Mouse (Mus musculus): Measurements from ENCODE around the gene Alox12b. TPM values are rescaled to one million over a fixed set of nuclear protein-coding genes. Genes with fewer than 3 reads are reported as not detected.

Gene Alox12b
- total and polyA plus RNA-seq, 3 experiments = not detected

GRCm38 (mm10) chr11:69124498-69124847 lies 32.3 kb upstream of the Alox12b start:
- H3K79me2 ChIP-seq (ENCODE audit: control insufficient read depth, insufficient read depth, low read length, poor library complexity) = no peaks in the 10 kb centered on the region
- no peaks in the 10 kb centered on the region for H3K27me3 ChIP-seq (ENCODE audit: control insufficient read depth in 1 of 2, insufficient read depth in 2 of 2, low read length in 2 of 2)
- no peaks in the 10 kb centered on the region for H3K9me3 ChIP-seq (replicated peaks; ENCODE audit: insufficient read depth, low read length)
- H3K9ac ChIP-seq (ENCODE audit: control insufficient read depth, low read depth, low read length, poor library complexity, severe bottlenecking) = no peak overlapping the region
- 0 out of 4 replicates have a peak, but pooled peaks cover 0 to 2% of the 10 kb centered on the region in 2 experiments for H3K36me3 ChIP-seq (ENCODE audit: control insufficient read depth in 1 of 2, insufficient read depth in 2 of 2, low read length in 2 of 2)
- peak; percentile 89 for TF ChIP-seq MAFK (IDR thresholded peaks at IDR 0.05; ENCODE audit: borderline replicate concordance, low read depth, low read length)
- TF ChIP-seq MYC (IDR thresholded peaks at IDR 0.05; ENCODE audit: low read depth, low read length) = no peak
- no peak for TF ChIP-seq SIN3A (IDR thresholded peaks at IDR 0.05; ENCODE audit: low read length)
- no peak for TF ChIP-seq BHLHE40 (IDR thresholded peaks at IDR 0.05; ENCODE audit: borderline replicate concordance, low read depth, low read length)
- no peak for TF ChIP-seq MAZ (IDR thresholded peaks at IDR 0.05; ENCODE audit: low read depth, low read length)
- 0 out of 2 replicates have a peak, but pooled peaks have one; percentile 82 for TF ChIP-seq TBP (IDR thresholded peaks at IDR 0.05; ENCODE audit: low read depth, low read length)
- peak; percentile 53; the same call in 1 of the 2 replicates for TF ChIP-seq ELF1 (IDR thresholded peaks at IDR 0.05; ENCODE audit: low read depth, low read length)
- no peak for TF ChIP-seq NRF1 (IDR thresholded peaks at IDR 0.05; ENCODE audit: insufficient read depth, low read depth, low read length, poor library complexity, severe bottlenecking)
- TF ChIP-seq KAT2A (conservative IDR thresholded peaks at IDR 0.05; ENCODE audit: low read depth, low read length) = 0 out of 2 replicates have a peak, but pooled peaks have one; percentile 34
- TF ChIP-seq EP300 (IDR thresholded peaks at IDR 0.05; ENCODE audit: low read depth in 1 of 2, low read length in 2 of 2) = no peak
- no peak for TF ChIP-seq ZNF384 (IDR thresholded peaks at IDR 0.05; ENCODE audit: low read depth, low read length)
- TF ChIP-seq UBTF (IDR thresholded peaks at IDR 0.05; ENCODE audit: borderline replicate concordance, insufficient read depth, low read depth, low read length) = no peak
- peaks cover 0 to 10% of the 10 kb centered on the region in 2 experiments; a peak in 2 of 4 replicates for H3K4me1 ChIP-seq (ENCODE audit: control insufficient read depth in 1 of 2, insufficient read depth in 2 of 2, low read length in 2 of 2)
- peak overlapping the region in 1 of 2 experiments; percentile 5; a peak in 2 of 4 replicates for H3K4me3 ChIP-seq (ENCODE audit: control insufficient read depth in 1 of 2, insufficient read depth in 1 of 2, low read depth in 2 of 2, low read length in 2 of 2)
- no peak for DNase-seq (ENCODE audit: low read depth, low spot score)
- no peak overlapping the region for H3K27ac ChIP-seq (ENCODE audit: control insufficient read depth, low read depth, low read length)

- H3K79me2 ChIP-seq (ENCODE audit: control insufficient read depth, insufficient read depth, low read length, poor library complexity) = no peaks in the 10 kb centered on the region
- no peaks in the 10 kb centered on the region for H3K9me3 ChIP-seq (replicated peaks; ENCODE audit: insufficient read depth, low read length)
- H3K9ac ChIP-seq (ENCODE audit: control insufficient read depth, low read depth, low read length, poor library complexity, severe bottlenecking) = peak overlapping the region; percentile 27
- 0 out of 4 replicates have a peak, but pooled peaks cover 0 to 2% of the 10 kb centered on the region in 2 experiments for H3K36me3 ChIP-seq (ENCODE audit: control insufficient read depth in 1 of 2, insufficient read depth in 2 of 2, low read length in 2 of 2)
- H3K4me1 ChIP-seq (ENCODE audit: control insufficient read depth in 1 of 2, insufficient read depth in 2 of 2, low read length in 2 of 2) = peaks cover 0 to 9% of the 10 kb centered on the region in 2 experiments; a peak in 2 of 4 replicates
- H3K4me3 ChIP-seq (ENCODE audit: control insufficient read depth in 1 of 2, insufficient read depth in 1 of 2, low read depth in 2 of 2, low read length in 2 of 2) = peak overlapping the region; percentile 51 to 57
- peak; percentile 97 for DNase-seq (ENCODE audit: low read depth, low spot score)
- H3K27ac ChIP-seq (ENCODE audit: control insufficient read depth, low read depth, low read length) = peak overlapping the region; percentile 1; the same call in 1 of the 2 replicates
- no peaks in the 10 kb centered on the region for H3K27me3 ChIP-seq (ENCODE audit: control insufficient read depth in 1 of 2, insufficient read depth in 2 of 2, low read length in 2 of 2)
- TF ChIP-seq ELF1 (IDR thresholded peaks at IDR 0.05; ENCODE audit: low read depth, low read length) = peak; percentile 78
- TF ChIP-seq CHD2 (IDR thresholded peaks at IDR 0.05; ENCODE audit: low read length) = no peak
- TF ChIP-seq GABPA (IDR thresholded peaks at IDR 0.05; ENCODE audit: low read depth, low read length) = no peak
- peak; percentile 100 for TF ChIP-seq TBP (IDR thresholded peaks at IDR 0.05; ENCODE audit: low read depth, low read length)
- no peak for TF ChIP-seq TCF12 (IDR thresholded peaks at IDR 0.05; ENCODE audit: low read depth, low read length)
- peak; percentile 80 for TF ChIP-seq SIN3A (IDR thresholded peaks at IDR 0.05; ENCODE audit: low read length)
- TF ChIP-seq NRF1 (IDR thresholded peaks at IDR 0.05; ENCODE audit: insufficient read depth, low read depth, low read length, poor library complexity, severe bottlenecking) = no peak
- TF ChIP-seq ZMIZ1 (IDR thresholded peaks at IDR 0.05; ENCODE audit: low read depth, low read length) = no peak
- peak; percentile 81 for TF ChIP-seq USF1 (IDR thresholded peaks at IDR 0.05; ENCODE audit: low read depth, low read length)
- peak; percentile 56 for TF ChIP-seq RAD21 (IDR thresholded peaks at IDR 0.05; ENCODE audit: low read depth, low read length)
- TF ChIP-seq UBTF (IDR thresholded peaks at IDR 0.05; ENCODE audit: borderline replicate concordance, insufficient read depth, low read depth, low read length) = no peak; the same call in 1 of the 2 replicates
- no peak for TF ChIP-seq POLR2A (IDR thresholded peaks at IDR 0.05; ENCODE audit: control insufficient read depth in 1 of 2, insufficient read depth in 1 of 2, low read depth in 1 of 2, low read length in 2 of 2, poor library complexity in 1 of 2)
- TF ChIP-seq CTCF (IDR thresholded peaks at IDR 0.05 in 2 of 3, conservative IDR thresholded peaks at IDR 0.05 in 1 of 3; ENCODE audit: control insufficient read depth in 1 of 3, insufficient read depth in 1 of 3, low read depth in 2 of 3, low read length in 3 of 3, poor library complexity in 1 of 3, severe bottlenecking in 1 of 3) = peak; percentile 31 to 77 (median 76)
- no peak for TF ChIP-seq GATA1 (IDR thresholded peaks at IDR 0.05; ENCODE audit: low read depth, low read length)
- peak; percentile 72; the same call in 1 of the 2 replicates for TF ChIP-seq E2F4 (IDR thresholded peaks at IDR 0.05; ENCODE audit: borderline replicate concordance, low read depth, low read length)
- TF ChIP-seq KAT2A (conservative IDR thresholded peaks at IDR 0.05; ENCODE audit: low read depth, low read length) = no peak; the same call in 1 of the 2 replicates
- TF ChIP-seq EP300 (IDR thresholded peaks at IDR 0.05; ENCODE audit: low read depth in 1 of 2, low read length in 2 of 2) = no peak
- TF ChIP-seq MAFK (IDR thresholded peaks at IDR 0.05; ENCODE audit: borderline replicate concordance, low read depth, low read length) = peak; percentile 99
- TF ChIP-seq ZC3H11A (IDR thresholded peaks at IDR 0.05; ENCODE audit: low read depth, low read length) = no peak
- TF ChIP-seq BHLHE40 (IDR thresholded peaks at IDR 0.05; ENCODE audit: borderline replicate concordance, low read depth, low read length) = peak; percentile 86; the same call in 1 of the 2 replicates
- peak; percentile 83; the same call in 1 of the 2 replicates for TF ChIP-seq MXI1 (IDR thresholded peaks at IDR 0.05; ENCODE audit: low read depth, low read length)
- no peak for TF ChIP-seq POLR2AphosphoS2 (IDR thresholded peaks at IDR 0.05; ENCODE audit: low read length)
- 0 out of 2 replicates have a peak, but pooled peaks have one; percentile 33 for TF ChIP-seq HCFC1 (IDR thresholded peaks at IDR 0.05; ENCODE audit: low read depth, low read length)
- TF ChIP-seq MAX (IDR thresholded peaks at IDR 0.05; ENCODE audit: low read length) = peak; percentile 78
Observed at GRCm38 (mm10) chr11:69125041-69125851, 31.5 kb upstream of the Alox12b start.
